Mouse (Mus musculus) midbrain, embryonic 11.5 days (tissue): ENCODE data around the gene Hp. TPM values are rescaled to one million over a fixed set of nuclear protein-coding genes. Genes with fewer than 3 reads are reported as not detected.
A peak's percentile ranks its signal among the peaks of the same experiment; 100 is the strongest.

ENCODE experiments used
- ATAC-seq: fragments of 200-750 bp; cut with Nextera tagmentation; 2 replicates; pipeline ENCODE4 v1.8.0; 2017; ENCODE audit warnings: moderate TSS enrichment, moderate library complexity; ENCODE audit not compliant: low FRiP score
- DNase-seq: peaks from one replicate; pipeline ENCODE4 v3.0.0; 2015; ENCODE audit warnings: low spot score; ENCODE audit errors: missing footprints
- H3K27ac ChIP-seq: fragments of 300-500 bp; sonication (generic); 2 replicates; pipeline ENCODE4 v1.5.1; 2014; ENCODE audit warnings: low read depth, low read length
- H3K27me3 ChIP-seq: fragments of 300-500 bp; sonication (generic); 2 replicates; pipeline ENCODE4 v1.6.1; 2014; ENCODE audit warnings: mild to moderate bottlenecking, low read length, moderate library complexity, mixed read lengths; ENCODE audit not compliant: control insufficient read depth, insufficient read depth
- H3K36me3 ChIP-seq: fragments of 300-500 bp; sonication (generic); 2 replicates; pipeline ENCODE4 v1.6.1; 2014; ENCODE audit warnings: mild to moderate bottlenecking, low read length, moderate library complexity, mixed read lengths; ENCODE audit not compliant: control insufficient read depth, insufficient read depth
- H3K4me1 ChIP-seq: fragments of 300-500 bp; sonication (generic); 2 replicates; pipeline ENCODE4 v1.6.1; 2014; ENCODE audit warnings: low read length; ENCODE audit not compliant: control insufficient read depth, insufficient read depth
- H3K4me2 ChIP-seq: fragments of 300-500 bp; sonication (generic); 2 replicates; pipeline ENCODE4 v1.6.1; 2014; ENCODE audit warnings: mild to moderate bottlenecking, moderate library complexity
- H3K4me3 ChIP-seq: fragments of 300-500 bp; sonication (generic); 2 replicates; pipeline ENCODE4 v1.5.1; 2014; ENCODE audit warnings: low read depth, low read length
- H3K9ac ChIP-seq: fragments of 300-500 bp; sonication (generic); 2 replicates; pipeline ENCODE4 v1.6.1; 2014; ENCODE audit warnings: low read length
- H3K9me3 ChIP-seq: fragments of 300-500 bp; sonication (generic); 2 replicates; pipeline ENCODE4 v1.6.1; 2016; ENCODE audit warnings: low read length; ENCODE audit not compliant: control insufficient read depth
- WGBS: fragments of 180-500 bp; shearing (Covaris S2); extraction: QIAGEN DNeasy Blood & Tissue Kit; methylation state at CpG from one replicate; pipeline ENCODE4 v1.1.7; 2014; 5-methylcytosine and 5-hydroxymethylcytosine counted together
- polyA plus RNA-seq: library from polyadenylated mRNA; unstranded; fragments of >200 nt; fragmentation: Nextera tagmentation; extraction: Ambion mirVana; gene quantifications from 2 replicates; pipeline ENCODE4 v1.2.1, GENCODE M21; 2014

Hp gene
- polyA plus RNA-seq, 1 experiment from 2014 or later = 0.33 TPM

DNA sequence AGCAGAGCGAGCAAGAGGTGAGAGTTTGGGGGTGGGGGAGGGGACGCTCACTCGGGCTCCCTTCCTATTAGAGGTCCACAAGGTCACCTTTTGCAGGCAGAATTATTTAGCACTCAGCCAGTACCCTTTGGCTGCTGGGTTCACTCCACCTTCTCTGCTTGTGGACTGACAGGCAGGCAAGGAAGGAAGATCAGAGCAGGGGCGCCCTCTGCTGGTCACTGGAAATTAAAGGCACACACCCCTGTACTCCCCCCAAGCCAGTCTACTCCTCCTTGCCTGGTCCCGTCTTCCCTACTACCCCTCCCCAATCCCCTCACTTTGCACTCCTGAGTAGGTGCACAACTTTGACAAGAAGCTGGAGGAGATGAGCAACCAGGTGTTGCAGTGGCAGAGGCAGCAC is 42.3 kb downstream of the Hp start:
- DNase-seq (peak; percentile 98), ATAC-seq (peak; percentile 86)
- Histone ChIP-seq H3K9me3 (no peaks in the 10 kb centered on the region), H3K4me2 (peak overlapping the region; percentile 3; the same call in 1 of the 2 replicates), H3K27ac (0 out of 2 replicates have a peak overlapping the region, but pooled peaks have one; percentile 3), H3K4me1 (no peaks in the 10 kb centered on the region), H3K36me3 (no peaks in the 10 kb centered on the region), H3K9ac (no peak overlapping the region), H3K4me3 (no peak overlapping the region), H3K27me3 (no peaks in the 10 kb centered on the region)
- WGBS = 11% methylated on average over 5 of the region's 5 CpGs

DNA sequence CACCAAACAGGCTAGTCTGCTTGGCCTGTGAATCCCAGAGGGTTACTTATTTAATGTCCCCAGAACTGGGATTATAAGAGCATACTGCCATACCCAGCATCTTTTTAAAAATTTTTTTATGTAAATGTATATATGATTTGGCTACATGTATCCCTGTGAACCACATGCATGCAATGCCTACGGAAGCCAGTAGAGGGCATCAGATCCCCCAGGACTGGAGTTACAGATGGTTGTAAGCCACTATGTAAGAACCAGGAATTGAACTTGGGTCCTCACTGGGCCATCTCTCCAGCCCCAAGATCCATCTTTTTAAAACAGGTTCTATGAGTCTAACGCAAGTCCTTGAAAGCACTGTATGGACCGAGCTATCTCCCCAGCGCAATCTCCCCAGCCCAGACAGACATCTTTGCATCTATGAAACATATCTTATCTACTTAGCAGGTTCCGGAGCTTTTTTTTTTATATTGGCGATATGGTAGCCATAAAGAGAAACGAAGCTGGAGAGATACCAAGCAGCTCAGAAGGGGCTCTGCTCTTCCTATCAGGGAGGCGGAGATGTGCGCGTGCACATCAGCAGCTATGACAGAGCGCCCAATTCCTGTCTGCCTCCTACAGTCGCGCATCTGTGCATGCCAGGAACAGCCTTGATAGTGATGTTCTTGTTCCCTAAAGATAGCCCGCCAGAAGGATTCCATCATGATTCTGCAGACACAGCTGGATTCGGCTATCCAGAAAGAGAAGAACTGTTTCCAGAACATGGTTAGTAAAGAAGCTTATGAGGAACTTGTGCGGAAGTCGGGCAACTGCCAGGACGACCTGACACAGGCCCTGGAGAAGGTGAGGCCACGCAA is 43.6 kb downstream of the Hp start:
- H3K4me3 ChIP-seq = no peak overlapping the region
- no peaks in the 10 kb centered on the region for H3K36me3 ChIP-seq
- no peaks in the 10 kb centered on the region for H3K9me3 ChIP-seq
- no peak overlapping the region for H3K27ac ChIP-seq
- no peak overlapping the region for H3K9ac ChIP-seq
- DNase-seq = peak; percentile 92
- ATAC-seq = no peak
- 89% methylated on average over 19 of the region's 19 CpGs for WGBS
- no peak overlapping the region for H3K4me2 ChIP-seq
- H3K4me1 ChIP-seq = no peaks in the 10 kb centered on the region
- H3K27me3 ChIP-seq = no peaks in the 10 kb centered on the region

Other genes with a start within 250 kb of the Hp start
- 3.1 TPM in 2 replicates for gene Pmfbp1, start 85.1 kb downstream of the Hp start, polyA plus RNA-seq
- gene Dhx38, start 13.3 kb downstream of the Hp start, polyA plus RNA-seq = 18.7 and 22.0 TPM in 2 replicates
- 28.2 and 31.4 TPM in 2 replicates for gene Txnl4b, start 13.3 kb downstream of the Hp start, polyA plus RNA-seq
- 38.5 and 44.9 TPM in 2 replicates for gene Dhodh, start 29.5 kb upstream of the Hp start, polyA plus RNA-seq
- gene Pkd1l3, start 35.3 kb upstream of the Hp start, polyA plus RNA-seq = 0.20 and 0.36 TPM in 2 replicates
- 182 and 187 TPM in 2 replicates for gene Ist1, start 114.1 kb upstream of the Hp start, polyA plus RNA-seq
- gene Zfp821, start 126.4 kb upstream of the Hp start, polyA plus RNA-seq = 50.9 and 52.4 TPM in 2 replicates
- gene Atxn1l, start 158.6 kb upstream of the Hp start, polyA plus RNA-seq = 4.9 and 5.4 TPM in 2 replicates
- 41.6 and 47.3 TPM in 2 replicates for gene Ap1g1, start 199.4 kb upstream of the Hp start, polyA plus RNA-seq